Mouse (Mus musculus): ENCODE data around the gene Mgl2.

Mgl2 gene

DNA sequence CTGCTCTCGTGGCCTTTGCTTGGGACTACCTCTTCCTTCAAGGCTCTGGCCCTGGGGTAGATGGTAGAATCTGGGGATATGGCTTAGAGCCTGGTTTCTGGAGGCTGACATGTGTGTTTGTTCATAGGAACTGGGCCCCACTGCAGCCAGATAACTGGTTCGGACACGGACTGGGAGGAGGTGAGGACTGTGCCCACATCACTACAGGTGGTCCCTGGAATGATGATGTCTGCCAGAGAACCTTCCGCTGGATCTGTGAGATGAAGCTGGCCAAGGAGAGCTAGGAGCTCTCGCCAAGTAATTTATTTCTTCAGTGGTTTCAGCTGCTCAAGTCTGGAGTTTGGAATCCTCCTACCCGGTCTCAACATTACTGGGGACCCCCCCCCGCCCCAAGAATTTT lies 40.2 kb downstream of the Mgl2 start:
- DNase-seq (ENCODE audit: low spot score) = no peak

DNA sequence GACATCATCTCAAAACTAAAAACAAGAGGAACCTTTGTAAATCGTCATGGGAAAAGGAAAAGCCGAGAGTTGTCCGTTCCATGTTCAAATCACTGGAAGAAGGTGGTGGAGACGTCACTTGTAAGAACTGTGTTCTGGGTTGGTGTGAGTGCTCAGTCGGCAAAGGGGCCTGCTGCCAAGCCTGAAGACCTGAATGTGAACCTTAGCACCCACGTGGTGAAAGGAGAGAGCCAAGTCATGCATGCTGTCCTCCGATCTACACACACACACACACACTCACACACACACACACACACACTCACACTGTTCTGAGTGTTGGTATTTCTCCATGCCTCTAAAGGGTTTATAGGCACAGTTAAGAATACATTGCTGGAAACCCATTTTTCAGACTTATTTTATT lies 41.1 kb downstream of the Mgl2 start:
- no peak for DNase-seq (ENCODE audit: low spot score)

DNA sequence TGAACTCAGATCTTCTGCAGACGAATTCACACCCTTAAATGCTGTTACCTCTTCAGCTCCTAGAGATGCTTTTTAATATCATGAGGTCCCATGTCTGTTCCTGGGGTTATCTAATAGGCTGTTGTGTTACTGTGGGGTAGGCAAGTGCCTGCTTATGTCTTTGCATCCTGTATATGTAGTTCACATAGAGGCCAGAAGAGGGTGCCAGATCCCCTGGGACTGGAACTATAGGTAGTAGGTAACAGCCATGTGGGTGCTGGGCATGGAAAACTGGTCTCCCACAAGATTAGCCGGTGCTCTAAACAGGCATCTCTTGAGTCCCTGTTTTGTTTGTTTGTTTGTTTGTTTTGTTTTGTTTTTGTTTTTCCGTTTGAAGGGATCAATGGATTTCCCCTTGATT lies 41.7 kb downstream of the Mgl2 start:
- no peak for DNase-seq (ENCODE audit: low spot score)

DNA sequence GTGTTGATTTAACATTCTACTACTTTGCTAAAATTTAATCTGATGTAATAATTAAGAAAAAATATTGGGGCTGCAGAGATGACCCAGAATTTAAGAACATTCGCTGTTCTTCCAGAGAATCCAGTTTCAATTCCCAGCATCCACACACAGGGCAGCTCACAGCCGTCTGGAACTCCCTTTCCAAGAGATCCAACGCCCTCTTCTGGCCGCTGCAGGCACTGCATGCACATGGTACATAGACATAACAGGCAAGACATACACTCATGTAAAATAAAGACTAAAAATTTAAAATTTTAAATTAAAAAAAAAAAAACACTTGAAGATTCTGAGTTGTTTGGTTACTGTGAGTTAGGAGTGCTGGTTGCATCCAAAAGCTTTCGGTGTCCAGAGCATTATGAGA lies 42.2 kb downstream of the Mgl2 start:
- no peak for DNase-seq (ENCODE audit: low spot score)

DNA sequence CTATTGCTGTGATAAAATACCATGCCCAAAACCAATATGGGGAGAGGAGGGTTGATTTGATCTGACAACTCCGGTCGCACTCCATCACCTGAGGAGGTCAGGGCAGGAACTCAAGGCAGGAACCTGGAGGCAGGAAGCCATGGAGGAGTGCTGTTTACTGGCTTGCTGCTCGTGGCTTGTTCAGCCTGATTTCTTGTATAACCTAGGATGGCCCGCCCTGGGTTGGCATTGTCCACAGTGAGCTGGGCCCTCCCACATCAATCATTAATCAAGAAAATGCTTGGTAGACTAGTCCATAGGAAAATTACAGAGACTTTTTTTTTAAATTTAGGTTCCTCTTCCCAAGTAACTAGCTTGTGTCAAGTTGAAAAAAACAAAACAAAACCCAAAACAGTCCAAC lies 44.4 kb downstream of the Mgl2 start:
- no peak for DNase-seq (ENCODE audit: low spot score)

DNA sequence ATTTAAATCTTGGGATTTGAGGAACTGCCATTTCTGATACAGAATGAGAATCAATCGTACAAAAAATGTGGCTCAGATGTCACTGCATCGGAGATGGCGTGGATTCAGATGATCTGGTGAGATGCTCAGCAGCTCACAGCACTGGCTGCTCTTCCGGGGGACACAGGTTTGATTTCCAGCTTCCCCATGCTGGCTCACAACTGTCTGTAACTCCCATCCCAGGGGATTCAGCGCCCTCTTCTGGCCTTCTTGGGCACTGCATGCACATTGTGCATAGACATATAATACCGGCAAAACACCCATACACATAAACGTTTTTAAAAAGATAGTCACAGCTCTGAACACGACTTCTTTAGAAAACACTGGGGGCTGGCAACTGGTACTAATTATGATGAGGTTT lies 47.5 kb downstream of the Mgl2 start:
- DNase-seq (ENCODE audit: low spot score) = no peak

DNA sequence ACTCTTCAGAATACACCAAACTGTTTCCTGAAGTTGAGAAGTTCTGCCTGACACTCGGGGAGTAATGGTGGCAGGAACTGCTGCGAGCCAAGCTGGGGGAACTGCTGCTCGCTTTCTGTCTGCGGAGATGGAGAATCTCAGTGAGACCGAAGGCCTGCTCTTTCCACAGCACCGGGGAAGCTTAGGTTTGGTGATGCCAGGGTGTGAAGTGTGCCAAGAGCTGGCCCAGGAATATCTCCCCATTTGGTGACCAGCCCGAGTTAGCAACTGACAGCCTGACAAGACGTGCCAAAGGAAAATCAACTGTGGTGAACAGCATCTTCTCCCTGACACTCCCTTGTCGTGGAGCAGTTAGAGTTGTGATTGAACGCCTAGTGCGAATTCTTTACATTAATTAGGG lies 48.2 kb downstream of the Mgl2 start:
- DNase-seq (ENCODE audit: low spot score) = no peak

DNA sequence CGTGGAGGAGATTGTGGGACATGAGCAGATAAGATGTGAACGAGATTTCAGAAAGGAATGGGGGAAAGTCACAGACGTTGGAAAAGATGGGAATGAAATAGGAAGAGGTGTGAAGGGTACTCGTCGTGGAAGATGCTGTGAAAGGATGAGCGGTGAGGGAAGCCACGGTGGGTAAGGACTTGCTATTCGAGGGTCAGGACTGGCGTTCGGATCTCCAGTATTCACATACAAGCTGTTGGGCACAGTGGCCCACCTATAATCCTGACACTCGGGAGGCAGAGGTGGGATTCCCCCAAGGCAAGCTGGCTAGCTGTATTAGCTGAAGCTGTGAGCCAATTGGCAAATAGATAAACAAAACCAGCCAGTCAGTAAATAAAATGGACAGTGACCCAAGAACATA lies 48.6 kb downstream of the Mgl2 start:
- no peak for DNase-seq (ENCODE audit: low spot score)

DNA sequence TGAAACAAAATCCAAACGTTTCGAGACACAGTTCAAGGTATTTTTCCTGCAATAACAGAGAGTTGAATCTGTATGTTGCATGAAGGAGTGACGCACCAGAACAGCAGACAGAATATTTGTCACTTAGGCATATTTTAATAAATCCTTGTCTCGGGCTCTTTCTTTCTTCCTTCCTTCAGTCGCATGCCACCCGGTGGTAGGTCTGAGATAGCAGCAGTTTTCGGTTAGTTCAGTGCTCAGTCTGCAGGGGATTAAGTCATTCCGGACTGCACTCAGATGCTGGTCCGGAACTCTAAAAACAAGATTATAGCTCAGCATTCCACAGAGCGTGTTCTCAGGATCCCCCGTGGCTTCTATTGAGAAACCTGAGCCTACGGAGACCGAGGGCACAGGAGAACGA lies 49.3 kb downstream of the Mgl2 start:
- DNase-seq (ENCODE audit: low spot score) = no peak

DNA sequence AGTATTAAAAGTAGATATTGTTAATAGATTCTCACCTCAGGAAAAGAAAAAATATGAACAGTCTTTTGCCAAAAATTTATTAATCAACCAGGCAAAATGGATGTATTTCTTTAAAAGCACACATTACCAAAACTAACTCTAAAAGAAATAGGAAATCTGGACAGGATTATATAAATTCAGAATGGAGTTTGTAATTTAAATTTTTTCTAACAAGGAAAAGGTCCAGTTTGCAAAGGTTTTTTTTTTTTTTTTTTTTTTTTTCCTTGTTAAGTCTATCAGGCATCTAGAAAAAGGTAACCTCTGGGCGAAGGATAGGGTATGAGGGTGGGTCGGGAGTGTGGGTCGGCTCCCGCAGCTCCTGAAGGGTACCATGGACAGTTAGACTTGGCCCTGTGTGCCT lies 50.4 kb downstream of the Mgl2 start:
- DNase-seq (ENCODE audit: low spot score) = no peak

DNA sequence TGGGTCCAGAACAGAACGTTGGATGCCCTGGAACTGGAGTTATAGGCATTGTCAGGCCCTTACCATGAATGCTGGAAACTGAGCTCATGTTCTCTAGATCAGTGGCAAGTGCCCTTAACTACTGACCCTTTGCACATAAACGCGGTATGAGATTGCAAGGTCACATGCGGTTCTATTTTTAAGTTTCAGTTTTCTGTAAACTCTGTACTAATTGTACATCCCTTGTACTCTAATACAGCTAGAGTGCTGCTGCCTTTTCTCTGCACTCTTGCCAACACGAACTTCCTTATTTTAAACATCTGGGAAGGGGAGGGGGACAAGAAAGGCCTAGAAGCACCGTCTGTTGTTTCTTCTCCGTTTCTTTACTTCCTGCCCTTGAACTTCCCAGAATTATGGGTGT lies 55.0 kb downstream of the Mgl2 start:
- no peak for DNase-seq (ENCODE audit: low spot score)
